Mouse (Mus musculus): ENCODE results near the gene Ifit1bl1. TPM values are rescaled to one million over a fixed set of nuclear protein-coding genes. Genes with fewer than 3 reads are reported as not detected.
"Not testable (repeated sequence)": the region's sequence is repeated elsewhere in the genome, so short reads cannot be mapped to it uniquely, and the experiment has no call there.

Gene Ifit1bl1
- not detected for total RNA-seq (2021)
- long read RNA-seq, experiment 1, result 0 reads
- long read RNA-seq, experiment 2, result 0 reads

DNA sequence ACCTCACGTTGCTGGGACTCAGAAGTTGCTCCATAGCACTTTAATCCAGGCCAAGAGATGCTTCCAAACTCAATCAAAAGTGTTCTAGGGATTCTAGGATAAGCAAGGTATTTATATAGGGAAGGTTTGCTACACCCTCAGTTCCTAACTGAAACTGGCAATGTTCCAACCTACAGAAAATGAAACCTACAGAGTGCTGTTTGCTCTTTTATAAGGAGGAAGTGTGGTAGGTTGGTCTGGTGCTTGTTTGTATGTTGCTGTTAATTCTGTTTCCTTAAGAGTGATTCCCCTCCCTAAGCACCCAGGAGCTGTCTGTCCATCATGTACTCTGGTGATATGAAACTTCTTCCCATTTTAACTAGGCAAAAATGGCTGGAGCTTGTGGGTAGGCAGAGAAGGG is at the start of gene Ifit1bl1:
TSS of gene Ifit1bl1 (minus strand) at position 69 of the 400 bp plus-strand sequence.
- H3K27ac ChIP-seq; DNase-seq; intact Hi-C loops (cut with DNase I); H3K4me3 ChIP-seq: not testable (repeated sequence)

- Histone ChIP-seq H3K4me3 (no peak overlapping the region), H3K27ac (no peak overlapping the region)
- DNase-seq, result no peak
- no peak for TF ChIP-seq CTCF (IDR thresholded peaks at IDR 0.05)
- intact Hi-C loops (cut with DNase I), result no loop called here
Observed at GRCm38 (mm10) chr19:34650997-34651396, 49.2 kb upstream of the Ifit1bl1 start.

GRCm38 (mm10) chr19:34650276-34650675 is 48.5 kb upstream of the Ifit1bl1 start:
- Histone ChIP-seq H3K27ac (no peak overlapping the region), H3K4me3 (no peak overlapping the region)
- DNase-seq, result no peak
- no peak for TF ChIP-seq CTCF (IDR thresholded peaks at IDR 0.05)
- intact Hi-C loops (cut with DNase I), result no loop called here

DNA sequence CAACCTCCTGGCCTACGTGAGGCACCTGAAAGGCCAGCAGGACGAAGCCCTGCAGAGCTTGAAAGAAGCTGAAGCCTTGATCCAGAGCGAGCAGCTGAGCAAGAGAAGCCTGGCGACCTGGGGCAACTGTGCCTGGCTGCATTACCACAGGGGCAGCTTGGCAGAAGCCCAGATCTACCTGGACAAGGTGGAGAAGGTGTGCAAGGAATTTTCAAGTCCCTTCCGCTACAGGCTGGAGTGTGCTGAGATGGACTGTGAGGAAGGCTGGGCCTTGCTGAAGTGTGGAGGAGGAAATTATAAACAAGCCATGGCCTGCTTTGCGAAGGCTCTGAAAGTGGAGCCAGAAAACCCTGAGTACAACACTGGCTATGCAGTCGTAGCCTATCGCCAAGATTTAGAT is 45.9 kb upstream of the Ifit1bl1 start:
- DNase-seq; H3K27ac ChIP-seq; H3K4me3 ChIP-seq; intact Hi-C loops (cut with DNase I): not testable (repeated sequence)

- TF ChIP-seq CTCF (IDR thresholded peaks at IDR 0.05), result no peak
- intact Hi-C loops (cut with DNase I), result no loop called here
- no peak overlapping the region for H3K27ac ChIP-seq
- H3K4me3 ChIP-seq, result no peak overlapping the region
- DNase-seq, result no peak
Observed at GRCm38 (mm10) chr19:34642616-34643015, 40.9 kb upstream of the Ifit1bl1 start.

DNA sequence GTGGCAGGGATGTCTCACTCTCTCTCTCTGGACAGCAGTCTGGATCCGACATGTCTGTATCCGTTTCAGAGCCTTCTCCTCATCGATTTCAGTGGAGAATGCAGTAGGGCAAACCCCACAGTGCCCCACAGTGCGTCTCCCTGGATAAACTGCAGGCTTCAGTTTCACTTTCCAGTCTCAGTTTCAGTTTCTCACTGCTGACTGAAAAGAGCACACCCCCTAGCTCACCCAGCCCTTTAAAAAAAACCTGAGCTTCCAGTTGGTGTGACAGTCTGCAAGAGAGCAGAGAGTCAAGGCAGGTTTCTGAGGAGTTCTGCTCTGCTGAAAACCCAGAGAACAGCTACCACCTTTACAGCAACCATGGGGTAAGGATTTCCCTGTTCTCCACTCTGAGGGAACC is 38.9 kb upstream of the Ifit1bl1 start, which contains the start of the genes Ifit1bl2 and Ifit1:
TSS of gene Ifit1bl2 (minus strand) at position 121 of the 400 bp plus-strand sequence.
TSS of gene Ifit1 (plus strand) at position 249 of the 400 bp plus-strand sequence.
- intact Hi-C loops (cut with DNase I), result no loop called here
- no peak for DNase-seq
- TF ChIP-seq CTCF (IDR thresholded peaks at IDR 0.05), result no peak
- Histone ChIP-seq H3K4me3 (peak within 1 kb of the TSS; percentile 67), H3K27ac (peak within 1 kb of the TSS; percentile 66)

DNA sequence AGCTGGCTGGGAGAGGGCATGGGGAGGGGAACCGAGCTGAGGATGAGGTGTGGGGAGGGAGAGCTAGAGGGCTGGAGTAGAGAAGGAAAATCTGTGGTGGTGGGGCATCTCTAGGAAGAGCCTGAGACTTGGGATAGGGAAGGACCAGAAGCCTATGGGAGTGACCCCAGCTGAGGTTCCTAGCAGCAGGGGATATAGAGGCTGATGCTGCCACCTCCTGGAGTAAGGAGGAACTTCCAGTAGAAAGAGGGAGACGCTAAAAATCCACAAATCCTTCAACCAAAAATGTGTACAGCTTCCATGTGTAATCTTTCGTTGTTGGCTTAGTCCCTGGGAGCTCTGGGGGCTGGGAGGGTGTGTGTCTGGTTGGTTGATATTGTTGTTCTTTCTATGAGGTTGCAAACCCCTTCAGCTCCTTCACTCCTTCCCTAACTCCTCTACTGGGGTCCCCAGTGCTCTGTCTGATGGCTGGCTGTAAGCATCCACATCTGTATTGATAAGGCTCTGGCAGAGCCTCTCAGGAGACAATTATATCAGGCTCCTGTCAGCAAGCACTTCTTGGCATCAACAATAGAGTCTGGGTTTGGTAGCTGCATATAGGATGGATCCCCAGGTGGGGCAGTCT is 35.3 kb upstream of the Ifit1bl1 start:
- Histone ChIP-seq H3K27ac (no peak overlapping the region), H3K4me3 (no peak overlapping the region)
- intact Hi-C loops (cut with DNase I), result loop anchor here (2.0 to 5.0 kb wide), 3 partner anchors 88 to 395 kb away; no protein-coding TSS in a partner anchor
- TF ChIP-seq CTCF (IDR thresholded peaks at IDR 0.05), result peak; percentile 83
- DNase-seq, result peak; percentile 55

DNA sequence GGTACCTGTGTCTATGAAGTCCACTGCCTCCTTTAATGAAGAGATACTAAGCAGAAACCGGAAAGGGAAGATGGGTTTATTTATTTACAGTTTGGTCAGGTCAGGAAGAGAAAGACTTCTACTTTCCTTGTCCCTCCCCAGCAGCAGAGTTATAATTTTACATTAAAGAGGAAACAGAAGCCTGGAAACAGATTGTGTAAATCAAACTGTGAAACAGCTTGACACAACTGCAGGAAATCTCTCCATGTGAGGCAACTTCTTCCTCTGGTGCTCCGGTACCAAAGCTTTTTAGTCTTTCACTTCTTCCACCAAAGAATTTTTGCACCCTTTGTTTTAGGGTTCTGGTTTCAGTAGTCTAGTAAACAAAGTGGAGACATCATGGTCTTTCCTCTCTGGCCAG is 31.7 kb upstream of the Ifit1bl1 start:
- no peak for TF ChIP-seq CTCF (IDR thresholded peaks at IDR 0.05)
- H3K4me3 ChIP-seq, result no peak overlapping the region
- H3K27ac ChIP-seq, result no peak overlapping the region
- intact Hi-C loops (cut with DNase I), result no loop called here
- DNase-seq, result no peak

DNA sequence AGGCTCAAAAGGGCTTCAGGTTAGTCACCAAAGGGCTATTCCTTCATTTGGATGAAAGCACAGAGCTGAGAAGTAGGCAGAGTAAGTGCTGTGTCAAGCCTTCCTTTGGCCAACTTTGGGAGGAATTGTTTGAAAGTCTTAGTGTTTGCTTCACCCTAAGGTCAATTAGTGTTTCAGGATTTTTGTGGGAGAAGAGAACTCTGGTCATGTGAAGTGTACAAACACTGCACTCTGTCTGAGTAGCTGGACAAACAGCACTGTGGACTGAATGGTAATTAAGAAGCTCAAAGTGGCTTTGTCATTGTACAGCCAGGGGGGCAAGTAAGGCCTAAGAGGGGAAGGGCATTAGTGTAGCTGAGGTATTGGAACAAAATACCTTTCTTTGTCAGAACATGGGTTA is 29.7 kb upstream of the Ifit1bl1 start:
- intact Hi-C loops (cut with DNase I), result no loop called here
- Histone ChIP-seq H3K27ac (no peak overlapping the region), H3K4me3 (no peak overlapping the region)
- TF ChIP-seq CTCF (IDR thresholded peaks at IDR 0.05), result no peak
- no peak for DNase-seq

GRCm38 (mm10) chr19:34627496-34627895 is 25.7 kb upstream of the Ifit1bl1 start:
- Histone ChIP-seq H3K27ac (no peak overlapping the region), H3K4me3 (no peak overlapping the region)
- TF ChIP-seq CTCF (IDR thresholded peaks at IDR 0.05), result no peak
- intact Hi-C loops (cut with DNase I), result no loop called here
- no peak for DNase-seq

DNA sequence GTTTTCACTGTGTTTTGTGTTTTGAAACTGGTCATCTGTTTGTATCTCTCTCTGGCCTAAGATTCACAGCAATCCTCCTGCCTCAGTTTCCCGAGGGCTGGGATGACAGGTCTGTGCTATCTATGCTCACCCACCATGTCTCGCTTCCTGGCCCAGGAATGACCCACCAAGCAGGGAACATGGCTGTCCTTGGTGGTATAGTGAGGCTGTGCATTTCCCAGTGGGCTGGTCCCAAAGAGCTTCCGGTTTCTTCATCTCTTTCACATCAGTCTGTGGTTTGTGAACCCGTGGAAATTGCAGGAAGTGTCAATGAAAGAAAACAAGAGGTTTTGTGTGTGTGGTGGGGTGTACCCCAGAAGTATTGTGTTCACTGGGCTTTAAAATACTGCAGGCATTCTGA is 22.9 kb upstream of the Ifit1bl1 start:
- no peak for TF ChIP-seq CTCF (IDR thresholded peaks at IDR 0.05)
- intact Hi-C loops (cut with DNase I), result no loop called here
- no peak for DNase-seq
- no peak overlapping the region for H3K27ac ChIP-seq
- H3K4me3 ChIP-seq, result no peak overlapping the region

DNA sequence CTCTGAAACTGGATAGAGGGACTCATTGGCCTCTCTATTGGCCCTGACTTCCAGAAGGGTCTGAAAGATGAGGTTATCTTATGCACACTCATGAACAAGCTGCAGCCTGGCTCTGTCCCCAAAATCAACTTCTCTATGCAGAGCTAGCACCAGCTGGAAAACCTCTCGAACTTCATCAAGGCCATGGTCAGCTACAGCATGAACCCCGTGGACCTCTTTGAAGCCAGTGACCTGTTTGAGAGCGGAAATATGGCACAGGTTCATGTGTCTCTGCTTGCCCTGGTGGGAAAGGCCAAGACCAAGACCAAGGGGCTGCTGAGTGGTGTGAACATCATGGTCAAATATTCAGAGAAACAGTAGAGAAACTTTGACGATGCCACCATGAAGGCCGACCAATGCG is 22.0 kb upstream of the Ifit1bl1 start:
- intact Hi-C loops (cut with DNase I), result no loop called here
- Histone ChIP-seq H3K27ac (no peak overlapping the region), H3K4me3 (no peak overlapping the region)
- no peak for TF ChIP-seq CTCF (IDR thresholded peaks at IDR 0.05)
- DNase-seq, result no peak

- H3K27ac ChIP-seq, result no peak overlapping the region
- no peak overlapping the region for H3K4me3 ChIP-seq
- TF ChIP-seq CTCF (IDR thresholded peaks at IDR 0.05), result no peak
- intact Hi-C loops (cut with DNase I), result no loop called here
- no peak for DNase-seq
Observed at GRCm38 (mm10) chr19:34620871-34621270, 19.1 kb upstream of the Ifit1bl1 start.

- intact Hi-C loops (cut with DNase I); H3K4me3 ChIP-seq; DNase-seq; H3K27ac ChIP-seq: not testable (repeated sequence)
Observed at GRCm38 (mm10) chr19:34612243-34613001, 10.7 kb upstream of the Ifit1bl1 start.

- H3K4me3 ChIP-seq; intact Hi-C loops (cut with DNase I); DNase-seq; H3K27ac ChIP-seq: not testable (repeated sequence)
Observed at GRCm38 (mm10) chr19:34610118-34610517, 8.4 kb upstream of the Ifit1bl1 start.

GRCm38 (mm10) chr19:34607237-34608051 is 5.7 kb upstream of the Ifit1bl1 start, which contains the start of gene Ifit3b:
Gene Ifit3b (plus strand): TSS chr19:34607970.
- Histone ChIP-seq H3K27ac (peak within 1 kb of the TSS; percentile 79), H3K4me3 (peak within 1 kb of the TSS; percentile 62)
- intact Hi-C loops (cut with DNase I), result loop anchor here (2.0 kb wide), 1 partner anchor 21 kb away; no protein-coding TSS in a partner anchor
- not testable (repeated sequence) for DNase-seq

Measured in gastrocnemius, adult 2 months (tissue).